Mouse (Mus musculus) right cerebral cortex, adult 2 months (tissue): ENCODE measurements at regions not wholly inside any gene's neighbourhood (a gene's known extent, or its start where the extent isn't known, plus 50 kb on each side); places are given as distances from the start of the nearest gene placed in this dataset.

Source experiments
- DNase-seq, 2 experiments: peaks; one replicate each; pipeline ENCODE4 v3.0.0; 2021 to 2022; ENCODE audit warnings: low spot score in 2 of 2

- peak in 1 of 2 experiments; percentile 14 for DNase-seq
These were observed 163.5 kb downstream of the Cps1 start for GRCm38 (mm10) chr1:67286338-67286737.

DNA sequence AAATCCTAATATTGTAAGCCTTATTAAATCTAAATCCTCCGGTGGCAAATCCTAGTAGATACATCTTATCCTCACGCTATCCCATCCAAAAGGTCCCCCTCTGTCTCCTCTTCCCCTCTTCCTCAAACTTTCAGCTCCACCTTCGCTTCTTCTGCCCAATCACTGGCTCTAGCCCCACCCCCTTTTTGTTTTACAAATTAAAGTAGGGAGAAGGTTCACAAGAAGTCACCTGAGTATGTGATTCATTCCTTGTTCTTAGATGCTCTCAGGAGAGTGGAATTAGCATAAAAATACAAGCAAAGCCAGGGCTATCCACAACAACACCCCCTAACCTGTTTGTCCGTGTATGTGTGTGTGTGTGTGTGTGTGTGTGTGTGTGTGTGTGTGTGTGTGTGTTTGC, 184.8 kb downstream of the Cps1 start:
- no peak for DNase-seq
